Mouse (Mus musculus) hindbrain, embryonic 10.5 days (tissue): ENCODE results near the gene Aco1. TPM values are rescaled to one million over a fixed set of nuclear protein-coding genes. Genes with fewer than 3 reads are reported as not detected.

Source experiments
- DNase-seq: peaks from one replicate; pipeline ENCODE4 v3.0.0-alpha.2; 2017; ENCODE audit warnings: low spot score
- H3K27ac ChIP-seq: fragments of 300-500 bp; sonication (generic); 2 replicates; pipeline ENCODE4 v1.5.1; 2016; ENCODE audit warnings: mild to moderate bottlenecking, moderate library complexity
- H3K27me3 ChIP-seq: fragments of 300-500 bp; sonication (generic); 2 replicates; pipeline ENCODE4 v1.6.1; 2016; ENCODE audit warnings: mild to moderate bottlenecking; ENCODE audit not compliant: poor library complexity, insufficient read depth, severe bottlenecking
- H3K36me3 ChIP-seq: fragments of 300-500 bp; sonication (generic); 2 replicates; pipeline ENCODE4 v1.6.1; 2016; ENCODE audit warnings: mild to moderate bottlenecking, moderate library complexity
- H3K4me1 ChIP-seq: fragments of 300-500 bp; sonication (generic); replicated peaks from 2 replicates; pipeline ENCODE4 v1.6.1; 2016; ENCODE audit warnings: mild to moderate bottlenecking
- H3K4me3 ChIP-seq: fragments of 300-500 bp; sonication (generic); 2 replicates; pipeline ENCODE4 v1.5.1; 2016; ENCODE audit warnings: mild to moderate bottlenecking, moderate library complexity
- H3K9me3 ChIP-seq: fragments of 300-500 bp; sonication (generic); 2 replicates; pipeline ENCODE4 v1.6.1; 2016; ENCODE audit warnings: mild to moderate bottlenecking, moderate library complexity
- WGBS: fragments of 180-500 bp; shearing (Covaris S2); methylation state at CpG from one replicate; pipeline ENCODE4 v1.1.7; 2016; 5-methylcytosine and 5-hydroxymethylcytosine counted together
- polyA plus RNA-seq: library from polyadenylated mRNA; unstranded; fragments of >200 nt; fragmentation: Nextera tagmentation; extraction: Ambion mirVana; gene quantifications from 2 replicates; pipeline ENCODE4 v1.2.1, GENCODE M21; 2016

The Aco1 gene
- polyA plus RNA-seq, 1 experiment from 2014 or later = 54.9 TPM

GRCm38 (mm10) chr4:40229723-40230122, 86.8 kb downstream of the Aco1 start:
- Histone ChIP-seq H3K4me1 (no peaks in the 10 kb centered on the region), H3K36me3 (no peaks in the 10 kb centered on the region), H3K27ac (no peak overlapping the region), H3K4me3 (no peak overlapping the region), H3K9me3 (no peaks in the 10 kb centered on the region), H3K27me3 (no peaks in the 10 kb centered on the region)
- WGBS = 92% methylated on average over 6 of the region's 6 CpGs
- DNase-seq = no peak

- Histone ChIP-seq H3K36me3 (no peaks in the 10 kb centered on the region), H3K27me3 (no peaks in the 10 kb centered on the region), H3K9me3 (no peaks in the 10 kb centered on the region), H3K4me1 (no peaks in the 10 kb centered on the region), H3K4me3 (no peak overlapping the region), H3K27ac (no peak overlapping the region)
- no peak for DNase-seq
- 95% methylated on average over 7 of the region's 7 CpGs for WGBS
These were observed 90.3 kb downstream of the Aco1 start for GRCm38 (mm10) chr4:40233062-40233664.

GRCm38 (mm10) chr4:40234256-40234655, 91.4 kb downstream of the Aco1 start:
- Histone ChIP-seq H3K9me3 (no peaks in the 10 kb centered on the region), H3K4me1 (peaks cover 10% of the 10 kb centered on the region), H3K4me3 (no peak overlapping the region), H3K36me3 (no peaks in the 10 kb centered on the region), H3K27me3 (no peaks in the 10 kb centered on the region), H3K27ac (no peak overlapping the region)
- WGBS = 69% methylated on average over 5 of the region's 6 CpGs
- DNase-seq = no peak

- no peaks in the 10 kb centered on the region for H3K27me3 ChIP-seq
- no peak overlapping the region for H3K4me3 ChIP-seq
- WGBS = 90% methylated on average over 4 of the region's 4 CpGs
- H3K36me3 ChIP-seq = no peaks in the 10 kb centered on the region
- no peaks in the 10 kb centered on the region for H3K9me3 ChIP-seq
- H3K27ac ChIP-seq = no peak overlapping the region
- H3K4me1 ChIP-seq = peaks cover 20% of the 10 kb centered on the region
- no peak for DNase-seq
These were observed 93.9 kb downstream of the Aco1 start for GRCm38 (mm10) chr4:40236829-40237228.

- Histone ChIP-seq H3K36me3 (no peaks in the 10 kb centered on the region), H3K27me3 (no peaks in the 10 kb centered on the region), H3K4me3 (peak overlapping the region; percentile 60), H3K9me3 (no peaks in the 10 kb centered on the region), H3K27ac (peak overlapping the region; percentile 62), H3K4me1 (peaks cover 20% of the 10 kb centered on the region)
- 4% methylated on average over 17 of the region's 17 CpGs for WGBS
- peak; percentile 20 for DNase-seq
These were observed 95.9 kb downstream of the Aco1 start for GRCm38 (mm10) chr4:40238483-40239408.

- H3K27ac ChIP-seq = peak within 1 kb of the TSS; percentile 62
- H3K27me3 ChIP-seq = no peaks in the 10 kb centered on the region
- H3K4me1 ChIP-seq = peaks cover 20% of the 10 kb centered on the region
- H3K4me3 ChIP-seq = peak within 1 kb of the TSS; percentile 60
- H3K36me3 ChIP-seq = no peaks in the 10 kb centered on the region
- 3% methylated on average over 35 of the region's 35 CpGs for WGBS
- peak; percentile 60 for DNase-seq
- no peaks in the 10 kb centered on the region for H3K9me3 ChIP-seq
These were observed 96.8 kb downstream of the Aco1 start, which contains the start of gene Ddx58 for GRCm38 (mm10) chr4:40239409-40240271. TSS of gene Ddx58 (minus strand) at chr4:40239828.

- WGBS = 47% methylated on average over 5 of the region's 5 CpGs
- peak overlapping the region; percentile 60 for H3K4me3 ChIP-seq
- no peak for DNase-seq
- peak overlapping the region; percentile 62; the same call in 1 of the 2 replicates for H3K27ac ChIP-seq
- peaks cover 20% of the 10 kb centered on the region for H3K4me1 ChIP-seq
- H3K9me3 ChIP-seq = no peaks in the 10 kb centered on the region
- no peaks in the 10 kb centered on the region for H3K27me3 ChIP-seq
- H3K36me3 ChIP-seq = no peaks in the 10 kb centered on the region
These were observed 97.4 kb downstream of the Aco1 start for GRCm38 (mm10) chr4:40240272-40240744.

- 58% methylated on average over 6 of the region's 6 CpGs for WGBS
- Histone ChIP-seq H3K36me3 (no peaks in the 10 kb centered on the region), H3K4me3 (no peak overlapping the region), H3K27me3 (no peaks in the 10 kb centered on the region), H3K9me3 (no peaks in the 10 kb centered on the region), H3K27ac (no peak overlapping the region), H3K4me1 (peaks cover 20% of the 10 kb centered on the region)
- no peak for DNase-seq
These were observed 99.0 kb downstream of the Aco1 start for GRCm38 (mm10) chr4:40241928-40242327.

GRCm38 (mm10) chr4:40243006-40243405, 100.1 kb downstream of the Aco1 start:
- no peaks in the 10 kb centered on the region for H3K27me3 ChIP-seq
- no peaks in the 10 kb centered on the region for H3K36me3 ChIP-seq
- DNase-seq = no peak
- peaks cover 20% of the 10 kb centered on the region for H3K4me1 ChIP-seq
- WGBS = 82% methylated on average over 4 of the region's 4 CpGs
- H3K4me3 ChIP-seq = no peak overlapping the region
- H3K27ac ChIP-seq = no peak overlapping the region
- no peaks in the 10 kb centered on the region for H3K9me3 ChIP-seq

GRCm38 (mm10) chr4:40244035-40244434, 101.2 kb downstream of the Aco1 start:
- Histone ChIP-seq H3K27ac (no peak overlapping the region), H3K9me3 (no peaks in the 10 kb centered on the region), H3K27me3 (no peaks in the 10 kb centered on the region), H3K36me3 (no peaks in the 10 kb centered on the region), H3K4me3 (no peak overlapping the region), H3K4me1 (peaks cover 12% of the 10 kb centered on the region)
- 85% methylated on average over 8 of the region's 8 CpGs for WGBS
- no peak for DNase-seq
